Mouse (Mus musculus) effector memory CD4-positive, alpha-beta T cell, adult 7 months (primary cell): ENCODE measurements around the gene Phlda2. TPM values are rescaled to one million over a fixed set of nuclear protein-coding genes. Genes with fewer than 3 reads are reported as not detected.

ENCODE experiments used
- polyA plus RNA-seq: library from polyadenylated mRNA; unstranded; fragments of 100-300 nt; shearing (Covaris generic); gene quantifications from one replicate; pipeline ENCODE4 v1.2.1, GENCODE M21; 2017

Phlda2 gene
- not detected for polyA plus RNA-seq

GRCm38 (mm10) chr7:143502418-143503200 lies at the start of gene Phlda2:
Gene Phlda2 (minus strand): TSS chr7:143503150.

GRCm38 (mm10) chr7:143548976-143549457 lies 46.1 kb upstream of the Phlda2 start, which contains the start of gene Nap1l4:
Gene Nap1l4 (minus strand): TSS chr7:143549106.

GRCm38 (mm10) chr7:143473347-143474101 lies 29.4 kb downstream of the Phlda2 start, which contains the start of gene Slc22a18:
Gene Slc22a18 (plus strand): TSS chr7:143473736.

GRCm38 (mm10) chr7:143460874-143461273 lies 42.1 kb downstream of the Phlda2 start, which contains the start of gene Cdkn1c:
Gene Cdkn1c (minus strand): TSS chr7:143461050.

Other genes with a start within 250 kb of the Phlda2 start
- 2.7 TPM for gene Cdkn1c, start 42.1 kb downstream of the Phlda2 start, polyA plus RNA-seq
- not detected for gene Slc22a18, start 29.4 kb downstream of the Phlda2 start, polyA plus RNA-seq
- gene Nap1l4, start 46.0 kb upstream of the Phlda2 start, polyA plus RNA-seq, result 292 TPM
- 40.0 TPM for gene Cars, start 96.9 kb upstream of the Phlda2 start, polyA plus RNA-seq
- gene Tnfrsf26, start 125.6 kb upstream of the Phlda2 start, polyA plus RNA-seq, result 40.5 TPM
- gene Tnfrsf22, start 146.5 kb upstream of the Phlda2 start, polyA plus RNA-seq, result 19.3 TPM
- 14.4 TPM for gene Tnfrsf23, start 182.7 kb upstream of the Phlda2 start, polyA plus RNA-seq